Mouse (Mus musculus) frontal cortex, adult (tissue): ENCODE measurements around the gene Gm29797.
A peak's percentile ranks its signal among the peaks of the same experiment; 100 is the strongest.

ENCODE experiments used
- ATAC-seq: cut with Nextera tagmentation; 2 replicates; pipeline ENCODE4 v1.9.2; 2017; ENCODE audit warnings: mild to moderate bottlenecking, moderate library complexity, mixed read lengths; ENCODE audit not compliant: low TSS enrichment

The Gm29797 gene

DNA sequence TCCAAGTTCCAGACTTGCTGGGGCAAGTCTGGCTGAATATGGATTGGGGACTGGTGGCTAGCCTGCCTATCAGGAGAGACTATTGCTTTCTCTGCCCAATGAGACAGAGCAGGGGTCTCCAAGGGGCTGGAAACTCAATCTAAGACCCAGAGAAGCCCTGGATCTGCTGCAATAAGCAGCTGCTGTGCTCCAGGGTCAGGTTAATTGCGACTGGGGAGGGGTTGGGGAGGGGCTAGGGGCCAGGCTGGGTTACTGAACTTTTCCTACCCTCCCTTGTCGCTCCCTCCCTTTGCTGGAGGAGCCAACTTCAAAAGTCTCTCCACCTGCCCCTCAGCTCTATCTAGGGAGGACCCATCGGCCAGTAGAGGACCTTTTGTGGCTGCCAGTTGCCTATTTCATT lies at the start of gene Gm29797:
Gene Gm29797, plus strand, starts transcription at position 301 of the 400 bp plus-strand sequence.
- ATAC-seq = no peak

DNA sequence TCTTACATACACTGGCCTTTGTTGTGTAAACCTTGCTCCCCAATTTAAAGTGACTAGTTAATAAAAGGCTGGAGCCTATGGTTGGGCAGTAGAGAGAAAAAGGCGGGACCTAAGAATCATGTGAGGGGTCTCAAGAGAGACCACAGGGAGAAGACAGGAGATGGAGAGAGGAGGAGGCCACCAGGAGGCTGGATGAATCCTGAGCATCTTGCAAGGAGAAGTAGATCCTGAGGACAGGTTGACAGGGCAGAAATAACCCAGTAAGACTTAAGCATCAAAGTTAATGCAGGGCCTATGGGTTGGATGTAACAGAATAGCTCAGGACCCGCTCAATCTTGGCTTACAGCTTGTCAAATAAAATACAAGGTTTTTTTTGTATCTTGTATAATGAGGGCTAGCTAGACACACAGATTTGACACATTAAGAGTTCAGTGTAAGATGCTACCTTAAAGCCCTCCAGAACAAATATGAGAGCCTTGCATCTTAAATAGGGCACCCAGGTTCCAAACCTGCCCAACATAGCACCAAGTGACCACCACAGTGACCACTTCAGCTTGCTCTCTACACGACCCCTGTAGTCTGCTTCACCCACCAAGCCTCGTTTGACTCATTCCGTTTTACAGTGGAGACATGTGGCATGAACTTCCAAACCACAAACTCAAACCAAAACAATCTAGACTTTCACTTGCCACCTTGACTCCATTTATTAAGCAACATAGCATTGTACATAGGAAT lies 37.9 kb upstream of the Gm29797 start:
- no peak for ATAC-seq

DNA sequence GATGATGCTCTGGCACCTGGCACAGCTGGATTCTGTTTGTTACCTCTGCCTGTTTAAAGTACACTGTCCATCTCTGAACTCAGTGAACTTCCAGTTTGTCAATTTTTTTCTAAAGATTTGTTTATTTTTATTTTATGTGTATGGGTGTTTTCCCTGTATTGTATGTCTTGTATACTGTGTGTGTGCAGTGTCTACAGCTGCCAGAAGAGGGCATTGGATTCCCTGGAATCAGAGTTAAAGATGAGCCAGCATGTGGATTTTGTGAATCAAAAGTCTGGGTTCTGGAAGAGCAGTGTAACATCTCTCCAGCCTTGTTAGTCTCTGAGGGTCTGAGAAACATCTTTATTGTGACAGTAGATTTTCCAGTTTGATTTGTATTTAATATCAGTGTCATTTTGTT lies 33.4 kb upstream of the Gm29797 start:
- no peak for ATAC-seq

DNA sequence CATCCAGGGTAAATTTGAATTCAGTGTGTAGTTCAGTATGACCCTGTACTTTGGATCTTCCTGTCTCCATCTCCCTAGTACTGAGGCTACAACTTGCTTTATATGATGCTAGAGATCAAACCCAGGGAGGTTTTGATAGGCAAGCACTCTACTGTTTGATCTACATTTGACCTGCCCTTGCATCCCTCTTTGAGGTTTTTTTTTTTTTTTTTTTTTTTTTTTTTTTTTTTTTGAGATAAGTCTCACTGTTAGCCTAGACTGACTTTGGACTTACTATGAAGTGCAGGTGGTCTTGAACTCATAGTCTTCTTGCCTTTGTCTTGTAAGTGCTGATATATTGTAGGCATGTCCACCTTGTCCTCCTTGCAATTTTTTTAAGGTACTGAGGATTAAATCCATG lies 28.4 kb upstream of the Gm29797 start:
- ATAC-seq = no peak

DNA sequence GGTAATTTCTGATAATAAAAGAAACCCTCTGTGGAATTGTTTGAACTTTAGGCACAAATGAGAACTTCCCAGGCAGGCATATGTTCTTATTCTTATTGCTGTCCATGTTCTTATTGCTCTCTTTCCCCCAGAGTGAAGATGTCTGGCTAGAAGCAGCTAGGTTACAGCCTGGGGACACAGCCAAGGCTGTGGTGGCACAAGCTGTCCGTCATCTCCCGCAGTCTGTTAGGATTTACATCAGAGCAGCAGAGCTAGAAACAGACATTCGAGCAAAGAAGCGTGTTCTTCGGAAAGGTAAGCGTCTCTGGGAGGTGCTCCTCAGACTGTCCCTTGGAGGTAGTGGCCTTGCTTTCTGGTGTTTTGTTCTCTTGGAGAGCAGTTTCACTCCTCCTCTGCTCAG lies 24.2 kb upstream of the Gm29797 start:
- no peak for ATAC-seq

DNA sequence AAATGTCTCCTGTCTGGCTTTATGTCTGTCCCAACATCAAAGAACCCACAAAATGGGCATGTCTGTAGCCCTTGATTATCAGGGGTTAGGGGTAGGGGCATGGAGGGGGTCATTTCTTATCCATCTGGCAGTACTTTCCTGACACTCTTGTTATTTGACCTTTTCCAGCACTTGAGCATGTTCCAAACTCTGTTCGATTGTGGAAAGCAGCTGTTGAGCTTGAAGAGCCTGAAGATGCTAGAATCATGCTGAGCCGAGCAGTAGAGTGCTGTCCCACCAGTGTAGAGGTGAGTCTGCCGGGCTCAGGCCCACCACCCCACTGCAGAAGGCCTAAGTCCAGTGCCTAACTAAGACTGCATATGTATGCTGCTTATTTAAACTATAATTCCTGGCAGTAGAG lies 21.0 kb upstream of the Gm29797 start:
- ATAC-seq = no peak

DNA sequence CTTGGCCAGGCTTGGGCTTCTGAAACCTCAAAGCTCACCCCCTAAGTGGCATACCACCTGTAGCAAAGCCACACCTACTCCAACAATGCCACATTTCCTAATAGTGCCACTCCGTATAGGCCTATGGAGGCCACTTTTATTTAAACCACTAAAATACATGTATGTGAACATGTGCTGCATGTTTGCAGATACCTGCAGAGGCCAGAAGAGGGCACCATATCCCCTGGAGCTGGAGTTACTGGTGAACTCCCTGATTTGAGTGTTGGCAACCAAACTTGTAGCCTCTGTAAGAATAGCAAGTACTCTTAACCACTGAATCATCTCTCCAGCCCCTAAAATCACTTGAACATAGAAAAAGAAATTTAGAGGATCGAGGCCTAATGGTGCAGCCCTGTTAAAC lies 12.5 kb upstream of the Gm29797 start:
- ATAC-seq = no peak

DNA sequence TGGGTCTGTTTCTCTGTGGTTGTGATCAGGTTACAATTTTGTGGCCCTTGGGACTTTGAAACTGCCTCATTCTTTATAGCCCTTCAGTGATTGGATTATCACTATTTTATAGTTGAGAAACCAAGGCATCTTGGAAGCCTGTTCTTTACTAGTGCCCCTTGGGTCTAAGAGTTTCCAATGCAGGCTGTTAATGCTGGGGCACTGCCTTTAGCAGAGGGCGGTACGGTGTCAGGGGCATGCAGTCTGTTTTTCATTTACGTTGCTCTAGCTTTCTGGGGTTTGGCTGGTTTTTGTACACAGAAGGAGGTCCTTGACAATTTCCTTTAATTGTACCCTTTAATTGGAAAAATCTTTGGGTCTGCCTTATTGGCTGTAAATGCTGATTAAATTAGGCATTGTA lies 11.2 kb upstream of the Gm29797 start:
- ATAC-seq = no peak

DNA sequence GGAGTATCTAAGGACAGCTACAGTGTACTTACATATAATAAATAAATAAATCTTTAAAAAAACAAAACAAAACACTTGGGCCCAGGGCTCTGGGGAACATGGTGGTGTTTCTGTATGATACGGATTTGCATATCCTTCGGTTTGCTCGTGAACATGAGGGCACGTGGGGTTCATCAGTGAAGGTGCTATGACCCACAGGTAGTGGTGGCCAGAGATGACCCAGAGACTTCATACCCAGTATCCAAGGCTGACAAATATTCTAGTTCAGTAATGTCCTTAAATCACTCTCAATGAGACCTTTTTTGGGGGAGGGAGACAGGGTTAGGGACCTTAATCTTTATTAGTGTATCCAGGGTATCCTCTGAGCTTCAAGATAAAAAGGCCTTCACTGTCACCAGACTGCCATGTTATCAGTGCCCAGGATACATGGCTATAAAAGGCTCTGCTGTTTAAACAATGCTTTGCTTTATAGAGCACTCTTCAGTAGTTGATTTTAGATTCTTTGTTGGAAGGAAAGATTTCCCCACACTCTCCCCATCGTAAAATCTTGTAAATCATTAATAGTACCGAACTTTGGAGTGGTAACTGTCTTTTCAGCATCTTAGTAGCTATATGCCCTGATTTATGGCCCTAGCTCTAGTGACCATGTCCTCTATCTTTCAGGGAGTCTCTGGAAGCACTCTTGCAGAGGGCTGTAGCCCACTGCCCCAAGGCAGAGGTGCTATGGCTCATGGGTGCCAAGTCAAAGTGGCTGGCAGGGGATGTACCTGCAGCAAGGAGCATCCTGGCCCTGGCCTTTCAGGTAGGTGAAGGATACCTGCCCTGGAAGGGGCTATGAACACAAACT lies 10.0 kb upstream of the Gm29797 start:
- no peak for ATAC-seq

DNA sequence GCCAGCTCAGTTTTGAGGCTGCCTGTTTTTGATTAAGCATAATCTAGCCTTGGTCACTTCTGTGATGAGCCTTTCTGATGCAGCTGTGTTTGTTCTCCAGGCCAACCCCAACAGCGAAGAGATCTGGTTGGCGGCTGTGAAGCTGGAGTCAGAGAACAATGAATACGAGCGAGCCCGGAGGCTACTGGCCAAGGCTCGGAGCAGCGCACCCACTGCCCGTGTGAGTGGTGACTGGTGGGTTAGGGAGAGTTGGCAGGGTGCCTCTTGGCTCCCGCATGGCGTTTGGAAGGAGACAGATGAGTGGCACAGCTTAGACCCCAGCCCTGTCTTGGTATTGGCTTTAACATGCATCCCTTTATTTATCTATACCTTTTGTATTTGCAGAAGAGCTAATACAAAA lies 7.9 kb upstream of the Gm29797 start:
- ATAC-seq = 0 out of 2 replicates have a peak, but pooled peaks have one; percentile 34

DNA sequence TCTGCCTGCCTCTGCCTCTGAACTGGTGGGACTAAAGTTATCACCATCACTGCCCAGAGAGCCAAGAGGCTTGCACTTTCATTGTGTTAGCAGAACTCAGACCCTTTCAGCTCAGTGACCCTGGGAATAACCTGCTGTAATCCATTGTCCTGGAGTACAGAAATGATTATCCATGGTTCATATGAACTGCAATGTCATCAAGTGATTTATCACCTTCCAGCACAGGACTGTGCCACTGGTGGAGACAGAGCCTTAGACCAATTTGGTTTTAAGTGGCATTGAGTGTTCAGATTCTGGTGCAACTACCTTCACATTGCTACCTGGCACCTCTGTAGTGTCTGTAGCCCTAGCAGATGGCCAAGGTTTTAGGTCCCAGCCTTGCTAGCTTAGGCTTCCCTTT lies 3.8 kb upstream of the Gm29797 start:
- ATAC-seq = no peak

DNA sequence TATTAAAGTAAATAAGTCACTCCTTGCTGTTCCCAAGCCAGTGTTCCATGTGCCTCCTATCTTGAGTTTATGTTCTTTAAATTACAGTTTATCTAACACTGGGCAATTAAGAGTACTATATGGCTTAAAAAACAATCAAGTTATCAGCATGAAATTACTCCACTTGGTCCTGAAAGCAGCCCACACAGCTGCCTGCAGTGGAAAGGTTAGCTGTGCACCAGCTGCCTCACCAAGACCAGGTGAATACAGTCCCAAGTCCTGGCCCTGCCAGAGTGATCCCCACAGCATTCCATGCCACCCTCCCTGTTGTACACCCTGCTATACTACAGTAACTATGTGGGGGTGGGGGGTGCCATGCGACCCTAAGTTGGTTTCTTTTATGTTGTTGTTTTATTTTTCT lies 3.3 kb upstream of the Gm29797 start:
- ATAC-seq = no peak

DNA sequence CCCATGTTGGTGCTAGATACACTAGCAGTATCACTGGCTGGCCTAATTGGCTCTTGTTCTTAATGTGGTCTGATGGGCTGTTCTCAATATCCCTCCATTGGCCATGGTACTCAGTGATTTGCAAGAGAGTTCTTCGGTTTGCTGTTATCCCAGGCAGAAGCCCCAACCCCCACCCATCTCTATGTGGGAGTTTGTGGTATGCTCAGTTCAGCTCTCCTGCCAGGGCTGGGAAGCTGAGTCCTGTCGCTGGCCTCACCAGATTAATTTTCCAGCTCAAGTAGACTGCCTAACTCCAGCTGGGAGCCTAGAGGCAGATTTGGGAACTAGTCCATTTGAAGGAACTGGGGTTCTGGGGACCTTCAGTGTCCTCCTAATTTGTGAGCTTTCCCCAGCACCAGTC lies 607 bp downstream of the Gm29797 start:
- no peak for ATAC-seq

DNA sequence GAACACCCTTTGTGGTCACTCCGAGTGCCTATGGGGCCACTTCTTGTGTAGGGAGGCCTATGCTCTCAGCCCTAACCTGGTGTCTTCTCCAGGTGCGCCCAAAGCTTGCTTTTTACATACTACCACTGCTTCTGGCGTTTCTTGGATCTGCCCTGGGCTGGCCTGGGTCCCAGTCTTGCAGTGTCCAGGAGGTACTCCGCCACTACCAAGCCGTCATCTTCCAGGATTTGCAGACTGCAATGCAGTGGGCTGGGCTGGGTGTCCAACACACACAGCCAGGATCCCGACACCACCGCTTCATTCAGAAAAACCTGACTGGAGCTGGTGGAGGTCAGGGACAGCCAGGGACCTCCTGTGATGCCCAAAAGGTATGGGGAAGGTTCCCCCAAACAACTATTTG lies 1.7 kb downstream of the Gm29797 start:
- ATAC-seq = no peak

DNA sequence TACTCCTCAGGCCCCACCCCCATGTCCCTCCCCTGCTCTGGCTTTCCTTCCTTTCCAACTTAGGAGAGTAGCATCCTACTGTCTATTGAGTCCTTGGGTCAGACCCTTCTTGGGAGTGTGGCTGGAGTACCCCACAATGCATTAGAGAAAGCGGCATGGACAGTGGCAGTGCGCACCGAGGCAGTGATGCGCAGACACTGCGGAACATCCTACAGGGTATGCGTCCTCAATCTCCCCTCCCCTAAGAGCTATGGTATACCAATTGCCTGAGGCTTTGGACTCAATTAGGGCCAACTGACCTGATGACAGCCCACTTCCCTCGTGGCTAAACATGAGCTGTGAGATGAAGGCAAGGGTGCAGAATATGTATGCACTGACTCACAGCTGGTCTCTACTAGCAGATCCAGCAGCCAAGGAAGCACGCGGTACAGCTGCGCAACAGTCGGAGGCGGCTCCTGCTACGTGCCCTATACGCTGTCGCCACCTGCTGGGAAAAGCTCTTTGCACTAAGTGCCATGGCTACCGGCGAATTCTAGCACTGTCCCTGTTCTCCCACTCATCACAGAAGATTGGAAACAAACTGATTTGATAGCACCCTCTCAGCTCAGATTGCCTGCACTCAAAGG lies 2.2 kb downstream of the Gm29797 start:
- ATAC-seq = peak; percentile 73

DNA sequence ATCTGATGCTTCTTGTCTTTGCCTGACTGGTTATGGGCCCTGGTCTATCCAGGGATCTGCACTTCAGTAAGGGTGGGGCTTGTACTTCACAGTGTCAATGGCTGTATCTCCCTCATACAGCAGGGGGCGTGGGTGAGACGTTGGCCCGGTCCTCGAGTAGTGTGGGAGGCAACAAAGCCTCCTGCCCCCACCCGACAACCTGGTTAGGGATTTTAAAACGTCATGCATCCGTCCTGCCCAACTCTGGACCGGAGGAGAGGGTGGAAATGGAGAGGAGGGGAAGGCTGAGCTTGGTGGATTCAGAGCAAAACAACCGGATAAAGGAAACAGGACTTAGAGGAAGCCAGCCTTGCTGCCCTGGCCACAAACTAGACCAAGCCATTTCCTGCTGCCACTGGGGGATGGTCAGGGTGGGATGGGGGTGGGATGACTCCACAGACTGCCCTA lies 2.8 kb downstream of the Gm29797 start:
- peak; percentile 77 for ATAC-seq

DNA sequence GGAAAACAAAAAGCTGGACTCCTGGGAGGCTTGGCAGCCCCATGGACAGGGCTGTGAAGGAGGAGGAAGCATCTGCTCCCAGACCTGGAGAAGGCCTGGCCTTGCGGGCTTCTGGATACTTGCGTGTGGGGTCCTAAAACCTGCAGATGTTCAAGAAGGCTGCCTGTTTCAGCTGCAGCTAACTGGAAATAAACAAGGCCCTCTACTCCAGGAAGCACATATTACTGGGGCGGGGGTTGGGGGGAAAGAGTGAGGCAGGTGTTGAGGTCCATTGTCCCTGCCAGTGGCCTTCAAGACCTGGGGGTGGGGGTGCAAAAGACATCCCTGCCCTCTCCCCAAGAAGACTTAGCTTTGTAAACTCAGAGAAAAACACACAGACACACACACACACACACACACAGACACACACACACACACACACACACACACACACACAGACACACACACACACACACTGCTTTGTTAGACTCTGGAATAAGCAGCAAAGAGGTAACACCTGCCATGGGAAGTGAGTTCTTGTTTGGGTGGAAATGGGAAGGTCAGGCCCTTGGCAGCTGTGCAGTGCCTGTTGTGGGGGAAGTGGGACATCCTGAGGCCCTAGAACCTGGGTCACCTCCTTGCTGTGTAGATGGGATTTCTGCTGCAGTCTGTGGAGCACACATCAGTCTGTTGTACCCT lies 5.9 kb downstream of the Gm29797 start:
- ATAC-seq = no peak

DNA sequence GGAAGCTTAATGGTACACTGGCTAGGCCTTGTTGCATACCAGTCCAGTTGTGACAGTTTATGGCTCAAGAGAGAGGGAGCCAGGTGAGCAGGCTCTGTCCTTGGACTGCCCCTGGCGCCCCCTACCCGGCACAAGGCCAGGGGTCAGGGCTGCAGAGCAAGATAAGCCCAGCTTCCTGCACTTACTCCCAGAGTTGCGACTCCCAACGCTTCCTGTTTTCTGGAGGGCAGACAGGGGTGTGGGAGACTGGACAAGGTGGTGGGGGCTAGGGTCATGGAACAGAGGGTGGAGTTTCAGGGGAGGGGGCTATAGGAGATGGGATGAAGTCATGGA lies 6.4 kb downstream of the Gm29797 start:
- no peak for ATAC-seq

DNA sequence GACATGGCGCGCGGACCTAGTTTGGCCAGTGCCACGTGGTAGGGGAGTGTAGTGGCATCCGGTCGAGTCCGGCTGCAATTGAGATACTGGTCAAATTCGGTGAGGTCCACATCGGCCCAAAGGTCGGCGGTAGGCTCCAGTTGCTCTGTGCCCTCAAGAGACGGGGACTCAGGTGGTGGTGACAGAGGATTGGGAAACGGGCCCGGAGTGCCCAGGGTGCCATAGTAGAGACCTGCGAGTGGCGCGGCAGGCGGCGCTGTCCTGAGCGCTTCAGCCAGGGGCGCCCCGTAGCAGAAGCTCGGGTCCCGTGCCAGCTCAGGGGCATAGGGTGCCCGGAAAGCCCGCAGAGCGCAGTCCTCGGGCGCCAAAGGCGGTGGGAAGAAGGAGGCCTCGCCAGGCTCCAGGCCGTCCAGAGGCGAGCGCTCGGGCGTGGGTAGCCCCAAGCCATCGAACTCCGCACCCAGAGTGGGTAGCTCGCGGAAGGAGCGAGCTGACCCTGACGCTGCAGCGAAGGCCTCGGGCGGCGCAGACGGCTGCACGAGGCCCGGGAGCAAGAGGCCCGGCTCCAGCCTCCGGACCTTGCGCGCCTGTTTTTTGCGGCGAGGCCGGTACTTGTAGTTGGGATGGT lies 13.6 kb downstream of the Gm29797 start:
- ATAC-seq = no peak

DNA sequence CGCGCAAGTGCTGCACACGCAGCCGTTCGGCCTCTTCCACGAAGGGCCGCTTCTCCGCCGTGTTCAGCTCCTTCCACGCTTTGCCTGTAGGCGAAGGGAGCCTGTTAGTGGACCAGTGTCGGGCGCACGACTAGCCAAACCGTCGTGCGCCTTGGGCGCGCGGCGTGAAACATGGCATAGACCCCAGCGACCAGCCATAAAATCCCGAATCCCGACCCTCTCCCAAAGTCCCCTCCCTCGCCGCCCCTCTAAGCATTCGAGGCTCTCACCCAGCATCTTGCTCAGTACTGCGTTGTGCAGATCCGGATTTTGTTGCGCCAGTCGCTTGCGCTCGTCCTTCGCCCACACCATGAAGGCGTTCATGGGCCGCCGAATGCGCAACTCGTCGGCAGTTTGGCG lies 14.1 kb downstream of the Gm29797 start:
- 0 out of 2 replicates have a peak, but pooled peaks have one; percentile 48 for ATAC-seq

DNA sequence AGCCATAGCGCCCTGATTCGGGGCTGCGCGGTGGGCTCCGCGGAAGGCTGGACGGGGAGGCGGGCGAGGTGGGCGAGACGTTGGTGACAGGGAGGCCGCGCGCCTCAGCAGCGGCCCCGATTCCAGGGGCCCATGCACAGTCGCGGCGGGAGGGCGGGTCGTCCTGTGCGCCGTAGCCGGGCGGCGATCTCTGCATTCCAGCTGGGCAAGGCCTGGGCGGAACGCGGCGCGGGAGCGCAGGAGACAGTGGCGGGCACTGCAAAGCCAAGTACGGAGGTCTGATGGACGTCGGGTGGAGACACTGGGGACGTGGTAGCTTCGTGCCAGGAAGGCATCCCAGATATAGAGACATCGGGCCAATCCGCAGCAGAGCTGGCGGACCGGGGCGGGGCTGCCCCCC lies 14.5 kb downstream of the Gm29797 start, which contains the start of gene Sox18:
Gene Sox18, minus strand, starts transcription at position 315 of the 400 bp plus-strand sequence.
- peak; percentile 39; the same call in 1 of the 2 replicates for ATAC-seq

DNA sequence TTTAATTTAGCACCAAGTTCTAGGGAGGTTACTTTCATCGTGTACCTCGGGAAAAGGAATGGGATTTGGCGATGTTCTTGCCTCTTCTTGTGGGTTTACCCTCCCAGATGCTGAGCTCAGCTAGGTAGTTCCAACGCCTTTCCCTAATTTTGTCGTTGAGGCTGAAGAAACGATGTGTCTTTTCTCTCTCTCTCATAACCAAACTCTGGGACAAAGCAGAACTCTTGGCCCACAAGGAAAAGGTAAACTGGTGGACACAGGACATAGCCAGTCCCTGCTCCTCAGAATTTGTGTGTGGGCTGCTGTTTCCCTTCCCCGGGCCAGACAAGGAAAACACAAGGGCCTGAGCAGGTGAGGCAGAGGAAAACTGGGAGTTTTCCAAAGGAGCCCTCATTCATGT lies 15.2 kb downstream of the Gm29797 start:
- ATAC-seq = no peak
